Mouse (Mus musculus): ENCODE measurements at regions not wholly inside any gene's neighbourhood (a gene's known extent, or its start where the extent isn't known, plus 50 kb on each side); places are given as distances from the start of the nearest gene placed in this dataset.
"Not testable (repeated sequence)": the region's sequence is repeated elsewhere in the genome, so short reads cannot be mapped to it uniquely, and the experiment has no call there.

DNA sequence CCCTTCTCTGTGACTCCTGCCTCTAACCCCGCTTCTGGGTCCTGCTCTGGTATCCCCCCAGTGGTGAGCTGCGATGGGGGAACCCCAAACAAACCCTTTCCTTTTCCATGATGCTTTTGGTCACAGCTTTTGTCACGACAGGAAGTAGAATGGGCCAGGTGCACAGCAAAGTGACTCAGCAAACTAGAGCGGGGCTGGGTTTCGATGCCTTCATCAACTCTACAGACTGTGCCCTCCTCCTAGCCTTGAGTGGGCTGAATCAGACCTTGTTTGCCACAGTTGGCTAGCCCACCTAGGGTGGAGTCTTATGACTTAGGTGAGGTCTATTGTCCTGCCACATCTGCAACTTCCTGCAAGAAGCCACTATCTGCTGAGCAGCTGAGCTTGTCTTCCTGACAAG is 174.7 kb upstream of the Trpc7 start:
- Histone ChIP-seq H3K27me3 (ENCODE audit: control insufficient read depth, insufficient read depth, low read length, poor library complexity, severe bottlenecking) (no peaks in the 10 kb centered on the region), H3K4me1 (ENCODE audit: control insufficient read depth, insufficient read depth, low read length) (no peaks in the 10 kb centered on the region), H3K36me3 (ENCODE audit: control insufficient read depth, insufficient read depth, low read length, poor library complexity, severe bottlenecking) (no peaks in the 10 kb centered on the region), H3K9me3 (replicated peaks; ENCODE audit: control insufficient read depth, insufficient read depth, low read length, poor library complexity, severe bottlenecking) (peaks cover 6% of the 10 kb centered on the region; the same call in 1 of the 2 replicates), H3K4me3 (ENCODE audit: low read depth, low read length) (no peak overlapping the region), H3K9ac (ENCODE audit: low read depth, poor library complexity, severe bottlenecking) (no peak overlapping the region), H3K27ac (ENCODE audit: insufficient read depth, low read length) (no peak overlapping the region)
- TF ChIP-seq CTCF (IDR thresholded peaks at IDR 0.05; ENCODE audit: low read depth, low read length) = no peak
- TF ChIP-seq POLR2A (IDR thresholded peaks at IDR 0.05; ENCODE audit: insufficient read depth, low read length) = no peak
- TF ChIP-seq EP300 (IDR thresholded peaks at IDR 0.05; ENCODE audit: insufficient read depth, low read depth, low read length) = no peak

DNA sequence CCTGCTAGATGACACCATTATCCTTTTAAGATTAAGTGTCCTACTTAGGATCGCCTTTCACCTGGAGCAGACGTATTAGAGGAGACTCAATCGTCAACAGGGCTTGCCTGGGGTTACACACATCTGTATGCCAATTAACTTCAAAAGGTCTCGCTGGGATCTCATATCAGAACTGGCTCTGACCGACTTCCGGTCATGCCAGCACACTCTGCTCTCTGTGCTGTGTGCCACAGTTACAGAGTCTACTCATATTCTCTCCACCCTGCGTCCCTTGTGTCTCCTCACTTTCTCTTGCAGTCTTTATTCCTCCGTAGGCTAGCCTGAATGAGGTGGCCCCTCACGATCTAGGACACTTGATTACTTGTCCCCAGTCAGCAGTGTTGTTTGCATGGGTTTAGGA is 165.9 kb upstream of the Trpc7 start:
- H3K27ac ChIP-seq (ENCODE audit: insufficient read depth, low read length) = no peak overlapping the region
- H3K4me3 ChIP-seq (ENCODE audit: low read depth, low read length) = no peak overlapping the region
- TF ChIP-seq POLR2A (IDR thresholded peaks at IDR 0.05; ENCODE audit: insufficient read depth, low read length) (no peak), CTCF (IDR thresholded peaks at IDR 0.05; ENCODE audit: low read depth, low read length) (no peak), EP300 (IDR thresholded peaks at IDR 0.05; ENCODE audit: insufficient read depth, low read depth, low read length) (no peak)
- no peaks in the 10 kb centered on the region for H3K4me1 ChIP-seq (ENCODE audit: control insufficient read depth, insufficient read depth, low read length)
- H3K27me3 ChIP-seq (ENCODE audit: control insufficient read depth, insufficient read depth, low read length, poor library complexity, severe bottlenecking) = no peaks in the 10 kb centered on the region
- no peaks in the 10 kb centered on the region for H3K9me3 ChIP-seq (replicated peaks; ENCODE audit: control insufficient read depth, insufficient read depth, low read length, poor library complexity, severe bottlenecking)
- no peaks in the 10 kb centered on the region for H3K36me3 ChIP-seq (ENCODE audit: control insufficient read depth, insufficient read depth, low read length, poor library complexity, severe bottlenecking)
- no peak overlapping the region for H3K9ac ChIP-seq (ENCODE audit: low read depth, poor library complexity, severe bottlenecking)

DNA sequence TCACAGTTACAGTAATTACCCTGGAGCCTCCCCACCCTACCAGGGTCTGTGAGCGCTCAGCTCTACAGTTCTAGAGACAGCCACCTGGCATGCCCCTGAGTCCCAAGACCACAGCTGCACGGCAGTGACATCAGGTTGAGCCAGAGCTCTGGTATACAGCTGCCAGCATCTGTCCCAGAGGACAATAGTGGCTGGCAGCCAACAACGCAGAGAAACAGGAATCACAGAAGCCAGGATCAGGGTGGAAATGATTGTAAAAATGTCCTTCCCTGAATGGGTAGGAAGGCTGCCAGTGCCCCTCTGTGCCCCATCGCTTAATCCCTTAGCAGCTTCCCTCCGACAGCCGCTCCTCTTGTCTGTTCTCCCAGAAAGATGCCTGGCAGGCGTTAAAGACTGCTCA is 165.3 kb upstream of the Trpc7 start:
- Histone ChIP-seq H3K4me3 (ENCODE audit: low read depth, low read length) (no peak overlapping the region), H3K36me3 (ENCODE audit: control insufficient read depth, insufficient read depth, low read length, poor library complexity, severe bottlenecking) (no peaks in the 10 kb centered on the region), H3K9ac (ENCODE audit: low read depth, poor library complexity, severe bottlenecking) (no peak overlapping the region), H3K4me1 (ENCODE audit: control insufficient read depth, insufficient read depth, low read length) (no peaks in the 10 kb centered on the region), H3K9me3 (replicated peaks; ENCODE audit: control insufficient read depth, insufficient read depth, low read length, poor library complexity, severe bottlenecking) (no peaks in the 10 kb centered on the region), H3K27me3 (ENCODE audit: control insufficient read depth, insufficient read depth, low read length, poor library complexity, severe bottlenecking) (no peaks in the 10 kb centered on the region), H3K27ac (ENCODE audit: insufficient read depth, low read length) (no peak overlapping the region)
- no peak for TF ChIP-seq POLR2A (IDR thresholded peaks at IDR 0.05; ENCODE audit: insufficient read depth, low read length)
- TF ChIP-seq EP300 (IDR thresholded peaks at IDR 0.05; ENCODE audit: insufficient read depth, low read depth, low read length) = no peak
- no peak for TF ChIP-seq CTCF (IDR thresholded peaks at IDR 0.05; ENCODE audit: low read depth, low read length)

DNA sequence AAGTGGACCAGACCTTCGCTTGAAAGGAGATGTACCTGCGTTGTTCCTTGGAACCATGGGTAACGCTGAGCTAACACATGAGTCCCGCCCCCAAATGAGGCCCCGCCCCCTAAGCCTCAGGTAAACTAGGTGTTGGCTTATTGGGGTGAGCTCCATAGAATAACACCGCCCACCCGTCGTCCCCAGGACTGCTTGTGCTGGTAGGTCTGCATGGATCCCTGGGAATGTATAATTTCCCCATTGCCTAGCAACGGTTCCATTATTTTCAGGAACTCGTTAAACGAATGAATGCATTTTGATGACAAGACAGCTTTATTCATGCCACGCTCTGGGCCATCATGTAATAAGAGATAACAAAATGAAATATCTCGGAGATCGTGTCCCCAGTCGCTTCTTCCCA is 161.0 kb upstream of the Trpc7 start:
- TF ChIP-seq CTCF (IDR thresholded peaks at IDR 0.05; ENCODE audit: low read depth, low read length) (no peak), POLR2A (IDR thresholded peaks at IDR 0.05; ENCODE audit: insufficient read depth, low read length) (no peak), EP300 (IDR thresholded peaks at IDR 0.05; ENCODE audit: insufficient read depth, low read depth, low read length) (no peak)
- H3K4me3 ChIP-seq (ENCODE audit: low read depth, low read length) = no peak overlapping the region

DNA sequence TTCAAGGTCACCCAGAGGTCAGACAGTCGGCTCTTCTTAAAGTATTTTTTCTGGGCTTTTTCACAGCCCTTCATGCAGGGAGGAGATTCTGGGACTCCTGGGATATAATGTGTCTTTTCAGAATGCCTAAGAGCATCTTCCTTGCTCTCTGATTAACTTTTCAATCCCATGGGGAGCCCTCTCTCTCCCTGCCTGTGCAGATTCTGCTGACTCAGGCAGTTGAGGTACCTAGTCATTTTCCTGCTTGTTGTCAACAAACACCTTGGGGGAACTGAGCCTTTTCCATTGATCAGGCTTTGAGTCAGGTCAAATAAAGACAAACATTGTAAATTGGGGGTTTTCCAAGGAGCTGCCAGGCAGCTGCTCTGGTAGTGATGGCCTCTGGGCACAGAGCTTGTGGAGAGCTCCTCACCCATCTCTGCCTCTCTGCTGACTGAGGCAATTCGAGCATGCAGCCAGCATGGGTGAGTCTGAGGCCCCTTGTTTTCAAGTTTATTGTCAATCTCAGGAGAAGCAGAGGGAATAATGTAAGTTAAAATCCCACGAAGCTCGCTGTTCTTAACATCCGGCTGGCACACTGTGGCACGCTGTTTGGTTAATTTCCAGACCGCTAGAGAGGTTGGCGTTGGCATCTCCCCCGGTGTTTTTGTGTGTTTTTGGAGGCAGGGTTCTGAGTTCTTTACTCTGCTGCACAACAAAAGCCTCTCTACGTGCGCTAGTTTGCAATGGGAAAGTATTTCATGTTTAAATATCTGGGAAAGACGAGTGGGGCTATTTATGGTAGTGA is 159.8 kb upstream of the Trpc7 start:
- Histone ChIP-seq H3K27me3 (ENCODE audit: control insufficient read depth, insufficient read depth, low read length, poor library complexity, severe bottlenecking) (no peaks in the 10 kb centered on the region), H3K27ac (ENCODE audit: insufficient read depth, low read length) (no peak overlapping the region)

More for the DNA sequence above, 161.0 kb upstream of the Trpc7 start:
- no peaks in the 10 kb centered on the region for H3K36me3 ChIP-seq (ENCODE audit: control insufficient read depth, insufficient read depth, low read length, poor library complexity, severe bottlenecking)
- H3K9ac ChIP-seq (ENCODE audit: low read depth, poor library complexity, severe bottlenecking) = no peak overlapping the region
- H3K27ac ChIP-seq (ENCODE audit: insufficient read depth, low read length) = no peak overlapping the region
- no peaks in the 10 kb centered on the region for H3K9me3 ChIP-seq (replicated peaks; ENCODE audit: control insufficient read depth, insufficient read depth, low read length, poor library complexity, severe bottlenecking)
- no peaks in the 10 kb centered on the region for H3K27me3 ChIP-seq (ENCODE audit: control insufficient read depth, insufficient read depth, low read length, poor library complexity, severe bottlenecking)
- no peaks in the 10 kb centered on the region for H3K4me1 ChIP-seq (ENCODE audit: control insufficient read depth, insufficient read depth, low read length)

DNA sequence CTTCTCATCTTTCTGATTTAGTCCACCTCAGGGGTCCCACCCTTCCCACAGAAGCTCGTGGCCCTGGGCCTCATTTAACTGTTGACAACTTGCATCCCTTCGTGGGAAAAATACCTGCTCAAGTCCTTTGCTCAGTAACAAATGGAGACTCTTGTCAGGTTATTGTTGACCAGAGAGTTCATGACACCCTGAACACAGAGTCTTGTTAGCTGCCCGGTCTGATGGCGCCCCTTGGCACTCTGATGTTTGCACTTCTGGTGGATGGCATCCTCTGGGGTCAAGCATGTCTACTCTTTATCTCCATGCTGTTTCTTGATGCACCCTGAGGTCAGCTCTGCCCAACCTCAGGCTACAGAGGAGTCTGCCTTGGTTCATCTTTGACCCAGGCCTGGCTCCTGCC is 157.6 kb upstream of the Trpc7 start:
- Histone ChIP-seq H3K27me3 (ENCODE audit: control insufficient read depth, insufficient read depth, low read length, poor library complexity, severe bottlenecking) (no peaks in the 10 kb centered on the region), H3K4me3 (ENCODE audit: low read depth, low read length) (no peak overlapping the region), H3K9me3 (replicated peaks; ENCODE audit: control insufficient read depth, insufficient read depth, low read length, poor library complexity, severe bottlenecking) (no peaks in the 10 kb centered on the region), H3K9ac (ENCODE audit: low read depth, poor library complexity, severe bottlenecking) (no peak overlapping the region), H3K36me3 (ENCODE audit: control insufficient read depth, insufficient read depth, low read length, poor library complexity, severe bottlenecking) (no peaks in the 10 kb centered on the region), H3K27ac (ENCODE audit: insufficient read depth, low read length) (no peak overlapping the region), H3K4me1 (ENCODE audit: control insufficient read depth, insufficient read depth, low read length) (no peaks in the 10 kb centered on the region)
- TF ChIP-seq CTCF (IDR thresholded peaks at IDR 0.05; ENCODE audit: low read depth, low read length) (no peak), POLR2A (IDR thresholded peaks at IDR 0.05; ENCODE audit: insufficient read depth, low read length) (no peak), EP300 (IDR thresholded peaks at IDR 0.05; ENCODE audit: insufficient read depth, low read depth, low read length) (no peak)

More for the DNA sequence above, 159.8 kb upstream of the Trpc7 start:
- Histone ChIP-seq H3K4me1 (ENCODE audit: control insufficient read depth, insufficient read depth, low read length) (no peaks in the 10 kb centered on the region), H3K9ac (ENCODE audit: low read depth, poor library complexity, severe bottlenecking) (no peak overlapping the region), H3K36me3 (ENCODE audit: control insufficient read depth, insufficient read depth, low read length, poor library complexity, severe bottlenecking) (no peaks in the 10 kb centered on the region), H3K9me3 (replicated peaks; ENCODE audit: control insufficient read depth, insufficient read depth, low read length, poor library complexity, severe bottlenecking) (no peaks in the 10 kb centered on the region), H3K4me3 (ENCODE audit: low read depth, low read length) (no peak overlapping the region)
- TF ChIP-seq EP300 (IDR thresholded peaks at IDR 0.05; ENCODE audit: insufficient read depth, low read depth, low read length) (no peak), CTCF (IDR thresholded peaks at IDR 0.05; ENCODE audit: low read depth, low read length) (no peak), POLR2A (IDR thresholded peaks at IDR 0.05; ENCODE audit: insufficient read depth, low read length) (no peak)

DNA sequence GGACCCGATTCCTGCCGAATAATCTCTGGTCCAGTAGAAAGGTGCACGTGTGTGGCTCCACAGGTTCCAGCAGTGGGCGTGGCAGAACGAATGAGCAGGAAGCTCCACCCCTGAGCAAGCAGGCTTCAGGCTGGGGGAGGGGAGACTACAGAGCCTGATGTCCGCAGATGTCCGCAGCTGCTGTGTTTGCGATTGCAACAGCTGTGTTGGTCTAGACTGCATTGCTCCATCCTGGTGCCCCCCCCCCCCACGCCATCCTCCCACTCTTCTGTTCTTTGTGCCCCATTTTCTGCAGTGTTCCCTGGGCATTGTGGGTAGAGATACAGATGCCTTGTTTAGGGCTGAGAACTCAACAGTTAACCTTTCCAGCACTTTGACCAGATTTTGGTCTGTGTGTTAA is 150.3 kb upstream of the Trpc7 start:
- H3K9me3 ChIP-seq (replicated peaks; ENCODE audit: control insufficient read depth, insufficient read depth, low read length, poor library complexity, severe bottlenecking); H3K36me3 ChIP-seq (ENCODE audit: control insufficient read depth, insufficient read depth, low read length, poor library complexity, severe bottlenecking); H3K9ac ChIP-seq (ENCODE audit: low read depth, poor library complexity, severe bottlenecking); H3K27me3 ChIP-seq (ENCODE audit: control insufficient read depth, insufficient read depth, low read length, poor library complexity, severe bottlenecking); H3K4me3 ChIP-seq (ENCODE audit: low read depth, low read length); H3K4me1 ChIP-seq (ENCODE audit: control insufficient read depth, insufficient read depth, low read length); H3K27ac ChIP-seq (ENCODE audit: insufficient read depth, low read length): not testable (repeated sequence)
